Mouse (Mus musculus): ENCODE results near the gene Mef2d.

- no peak for TF ChIP-seq POLR2A (IDR thresholded peaks at IDR 0.05; ENCODE audit: control insufficient read depth, low read depth, low read length)
- no peak for TF ChIP-seq CTCF (IDR thresholded peaks at IDR 0.05; ENCODE audit: control insufficient read depth, insufficient read depth, insufficient replicate concordance, low read depth, low read length)
Measured at GRCm38 (mm10) chr3:88208226-88208720, 66.1 kb downstream of the Mef2d start.
